Mouse (Mus musculus): Measurements from ENCODE around the gene Hlcs.

- TF ChIP-seq CTCF (IDR thresholded peaks at IDR 0.05; ENCODE audit: insufficient read depth, low read length) (no peak), POLR2A (IDR thresholded peaks at IDR 0.05; ENCODE audit: borderline replicate concordance, extremely low read depth, low read depth, low read length) (no peak)
Measured at GRCm38 (mm10) chr16:94241126-94241525, 72.2 kb downstream of the Hlcs start.

Measured in lung, adult 2 months (tissue).